Mouse (Mus musculus) hindbrain, embryonic 10.5 days (tissue): Measurements from ENCODE around the gene Jak3. TPM values are rescaled to one million over a fixed set of nuclear protein-coding genes. Genes with fewer than 3 reads are reported as not detected.

Experiments used
- DNase-seq: peaks from one replicate; pipeline ENCODE4 v3.0.0-alpha.2; 2017; ENCODE audit warnings: low spot score
- H3K27ac ChIP-seq: fragments of 300-500 bp; sonication (generic); 2 replicates; pipeline ENCODE4 v1.5.1; 2016; ENCODE audit warnings: mild to moderate bottlenecking, moderate library complexity
- H3K27me3 ChIP-seq: fragments of 300-500 bp; sonication (generic); 2 replicates; pipeline ENCODE4 v1.6.1; 2016; ENCODE audit warnings: mild to moderate bottlenecking; ENCODE audit not compliant: poor library complexity, insufficient read depth, severe bottlenecking
- H3K36me3 ChIP-seq: fragments of 300-500 bp; sonication (generic); 2 replicates; pipeline ENCODE4 v1.6.1; 2016; ENCODE audit warnings: mild to moderate bottlenecking, moderate library complexity
- H3K4me1 ChIP-seq: fragments of 300-500 bp; sonication (generic); replicated peaks from 2 replicates; pipeline ENCODE4 v1.6.1; 2016; ENCODE audit warnings: mild to moderate bottlenecking
- H3K4me3 ChIP-seq: fragments of 300-500 bp; sonication (generic); 2 replicates; pipeline ENCODE4 v1.5.1; 2016; ENCODE audit warnings: mild to moderate bottlenecking, moderate library complexity
- H3K9me3 ChIP-seq: fragments of 300-500 bp; sonication (generic); 2 replicates; pipeline ENCODE4 v1.6.1; 2016; ENCODE audit warnings: mild to moderate bottlenecking, moderate library complexity
- WGBS: fragments of 180-500 bp; shearing (Covaris S2); methylation state at CpG from one replicate; pipeline ENCODE4 v1.1.7; 2016; 5-methylcytosine and 5-hydroxymethylcytosine counted together
- polyA plus RNA-seq: library from polyadenylated mRNA; unstranded; fragments of >200 nt; fragmentation: Nextera tagmentation; extraction: Ambion mirVana; gene quantifications from 2 replicates; pipeline ENCODE4 v1.2.1, GENCODE M21; 2016

Gene Jak3
- 3.2 and 3.6 TPM in 2 replicates for polyA plus RNA-seq

DNA sequence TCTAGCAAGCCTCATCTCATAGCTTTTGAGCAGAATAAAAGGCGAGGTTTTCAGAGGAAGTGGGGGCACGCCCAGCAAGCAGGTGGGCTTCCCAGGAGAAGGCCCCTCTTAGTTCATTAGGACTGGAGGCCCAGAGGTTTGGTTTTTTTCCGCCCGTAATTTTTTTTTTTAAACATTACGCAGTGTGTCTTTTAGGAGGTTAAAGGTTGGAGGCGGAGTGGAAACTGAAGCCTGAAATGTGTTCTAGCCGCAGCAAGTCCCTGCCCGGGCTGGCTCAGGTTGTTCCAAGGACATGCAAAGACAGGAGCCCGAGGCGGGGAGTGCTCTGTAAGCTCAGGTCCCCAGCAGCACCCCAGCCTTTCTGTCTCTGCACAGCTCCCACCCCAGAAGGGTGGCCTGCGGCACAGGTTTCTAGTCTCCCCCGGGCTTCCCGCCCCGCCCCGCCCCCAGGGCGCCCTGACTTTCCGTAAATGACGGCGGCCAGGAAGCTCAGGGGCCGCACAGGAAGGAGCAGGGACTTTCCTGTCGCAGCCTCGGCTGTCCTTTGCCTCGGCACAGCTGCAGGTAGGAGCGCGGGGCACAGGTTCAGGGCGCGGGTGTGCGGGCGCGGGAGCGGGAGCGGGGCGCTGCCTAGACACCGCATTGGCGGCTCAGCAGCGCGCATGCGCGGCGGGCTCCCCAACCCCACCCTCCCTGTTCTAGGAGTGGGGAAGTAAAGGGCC is at the start of gene Jak3:
Jak3 (plus strand) TSS at position 277 of the 722 bp plus-strand sequence.
- H3K4me3 ChIP-seq, result peak within 1 kb of the TSS; percentile 58

DNA sequence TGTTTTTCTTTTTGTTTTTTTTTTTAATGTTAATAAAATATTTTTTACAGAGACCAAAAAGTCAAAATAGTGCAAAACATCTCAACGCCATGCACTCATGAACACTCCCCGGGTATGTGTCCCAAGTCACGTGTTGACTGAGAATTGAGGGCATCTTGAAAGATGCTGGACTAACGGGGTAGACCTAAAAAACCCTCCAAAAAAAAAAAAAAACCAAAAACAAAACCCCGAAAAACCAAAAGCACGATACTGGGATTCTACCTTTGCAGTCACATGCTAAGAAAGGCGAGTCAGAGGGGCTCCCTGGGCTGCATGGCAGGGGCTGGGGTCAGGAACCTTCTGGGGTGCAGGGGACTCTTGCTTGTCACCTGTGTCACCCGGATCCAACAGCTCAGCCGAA is 49.3 kb upstream of the Jak3 start:
- 84% methylated on average over 9 of the region's 9 CpGs for WGBS
- Histone ChIP-seq H3K27me3 (peaks cover 37% of the 10 kb centered on the region), H3K27ac (no peak overlapping the region), H3K4me1 (peaks cover 33% of the 10 kb centered on the region), H3K36me3 (peaks cover 46% of the 10 kb centered on the region), H3K9me3 (peaks cover 21% of the 10 kb centered on the region), H3K4me3 (no peak overlapping the region)
- DNase-seq, result no peak

More for the DNA sequence above, at the start of gene Jak3:
- peaks cover 38% of the 10 kb centered on the region for H3K4me1 ChIP-seq
- H3K9me3 ChIP-seq, result no peaks in the 10 kb centered on the region
- no peak for DNase-seq
- H3K27me3 ChIP-seq, result peaks cover 88% of the 10 kb centered on the region
- WGBS, result 3% methylated on average over 40 of the region's 40 CpGs
- H3K27ac ChIP-seq, result peak within 1 kb of the TSS; percentile 73
- no peaks in the 10 kb centered on the region for H3K36me3 ChIP-seq

DNA sequence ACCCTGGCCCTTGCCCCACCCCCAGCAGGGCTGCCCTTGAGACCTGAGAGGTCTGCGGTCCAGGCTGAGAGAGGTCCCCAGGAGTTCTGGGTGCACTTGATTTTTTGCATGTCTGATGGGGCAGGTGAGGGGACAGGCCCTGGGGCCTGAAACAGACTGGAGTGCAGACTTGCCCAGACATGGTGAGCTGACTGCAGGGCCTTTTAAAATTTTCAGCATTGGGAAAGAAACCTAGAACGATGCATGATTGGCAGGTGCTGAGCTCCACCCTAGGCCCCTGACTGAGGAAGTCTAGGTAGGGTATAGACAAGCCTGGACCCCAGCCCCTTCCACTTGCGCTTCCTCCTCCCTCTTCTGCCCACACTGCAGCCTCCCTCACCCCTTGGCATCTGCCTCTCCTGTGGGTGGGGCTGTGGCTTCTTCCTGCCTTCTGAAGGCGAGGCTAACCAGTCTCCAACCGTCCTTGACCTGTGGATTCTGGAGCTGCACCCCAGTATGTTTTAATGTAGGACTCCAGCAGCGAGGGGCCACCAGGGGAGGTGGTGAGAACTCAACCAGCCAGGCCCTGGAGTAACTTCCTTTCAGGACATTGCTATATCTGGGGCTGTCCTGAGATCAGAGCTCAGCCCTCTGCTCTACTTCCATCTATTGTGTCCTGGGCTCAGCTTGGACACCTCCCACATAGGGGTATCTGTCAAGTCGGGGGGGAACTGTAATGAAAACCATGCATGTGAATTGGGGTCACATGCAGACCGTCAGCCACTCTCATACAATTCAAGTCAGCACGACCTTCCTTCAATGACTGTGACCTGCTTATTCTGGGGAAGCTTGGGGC is 48.6 kb upstream of the Jak3 start:
- no peak for DNase-seq
- Histone ChIP-seq H3K36me3 (peaks cover 39% of the 10 kb centered on the region), H3K9me3 (peaks cover 17% of the 10 kb centered on the region), H3K27ac (0 out of 2 replicates have a peak overlapping the region, but pooled peaks have one; percentile 19), H3K27me3 (peaks cover 44% of the 10 kb centered on the region), H3K4me3 (no peak overlapping the region), H3K4me1 (peaks cover 33% of the 10 kb centered on the region)
- 56% methylated on average over 9 of the region's 9 CpGs for WGBS

DNA sequence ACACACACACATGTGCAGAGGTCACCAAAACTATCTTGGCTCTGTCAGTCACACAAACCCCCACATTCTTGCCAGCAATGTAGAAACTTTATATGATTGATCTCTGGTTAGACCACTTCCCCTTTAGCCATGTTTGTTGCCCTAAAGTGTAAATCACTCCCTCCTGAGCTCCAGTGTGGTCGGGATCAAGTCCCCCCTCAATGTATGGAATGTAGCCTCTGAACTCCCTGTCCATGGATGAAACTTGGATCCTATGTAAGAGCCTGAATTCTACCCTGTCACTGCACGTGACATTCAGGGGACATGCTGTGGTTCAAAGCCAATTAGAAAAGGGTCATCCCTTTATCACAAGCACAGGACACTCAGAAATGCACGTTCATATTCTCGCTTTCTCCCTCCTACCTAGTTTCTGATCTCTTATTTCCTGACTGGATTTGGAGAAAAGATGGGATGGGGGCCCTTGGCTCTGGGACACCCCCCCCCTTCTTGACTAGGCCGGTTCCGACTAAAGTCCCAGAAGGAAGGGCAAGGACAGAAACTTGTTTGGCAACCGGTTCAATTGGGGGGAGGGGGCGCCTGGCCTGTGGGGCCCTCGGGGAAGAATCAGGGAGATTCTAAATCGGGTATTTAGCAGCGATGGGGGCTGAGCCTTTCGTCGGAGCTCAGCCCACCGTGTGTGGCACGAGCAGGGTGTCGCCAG is 47.5 kb upstream of the Jak3 start:
- WGBS, result 9% methylated on average over 16 of the region's 16 CpGs
- H3K27ac ChIP-seq, result peak overlapping the region; percentile 86
- peaks cover 33% of the 10 kb centered on the region for H3K36me3 ChIP-seq
- peaks cover 39% of the 10 kb centered on the region for H3K4me1 ChIP-seq
- peak overlapping the region; percentile 63 for H3K4me3 ChIP-seq
- H3K27me3 ChIP-seq, result peaks cover 55% of the 10 kb centered on the region
- DNase-seq, result no peak
- peaks cover 17% of the 10 kb centered on the region for H3K9me3 ChIP-seq

GRCm38 (mm10) chr8:71629096-71629697 is 46.9 kb upstream of the Jak3 start:
- peak; percentile 95 for DNase-seq
- Histone ChIP-seq H3K4me3 (peak overlapping the region; percentile 63), H3K27ac (peak overlapping the region; percentile 86), H3K36me3 (peaks cover 26% of the 10 kb centered on the region), H3K4me1 (peaks cover 46% of the 10 kb centered on the region), H3K9me3 (peaks cover 17% of the 10 kb centered on the region), H3K27me3 (peaks cover 61% of the 10 kb centered on the region)
- WGBS, result under 1% methylated on average over 55 of the region's 55 CpGs

DNA sequence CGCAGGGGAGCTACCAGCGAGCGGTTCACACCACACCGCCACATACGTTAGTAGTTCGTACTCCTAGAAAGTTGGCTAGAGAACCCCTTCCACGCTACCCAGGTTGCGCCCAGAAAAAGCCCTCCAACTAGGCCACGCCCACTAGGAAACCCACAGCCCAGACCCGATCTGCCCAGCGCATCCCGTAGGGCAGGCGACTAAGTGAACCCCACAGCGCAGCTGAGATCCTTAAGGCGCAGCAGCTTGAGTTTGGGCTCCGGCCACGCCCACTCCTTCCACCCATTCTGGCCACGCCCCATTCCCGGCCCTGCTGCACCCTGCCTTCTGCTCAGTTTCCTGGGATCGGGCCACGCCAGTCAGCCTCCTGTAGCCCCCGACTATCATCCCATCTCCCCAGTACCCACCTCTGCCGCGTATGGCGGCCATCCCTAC is 46.3 kb upstream of the Jak3 start:
- H3K9me3 ChIP-seq, result peaks cover 17% of the 10 kb centered on the region
- peaks cover 20% of the 10 kb centered on the region for H3K36me3 ChIP-seq
- peak overlapping the region; percentile 63 for H3K4me3 ChIP-seq
- peaks cover 52% of the 10 kb centered on the region for H3K4me1 ChIP-seq
- WGBS, result 5% methylated on average over 25 of the region's 25 CpGs
- peak; percentile 52 for DNase-seq
- peak overlapping the region; percentile 86 for H3K27ac ChIP-seq
- peaks cover 67% of the 10 kb centered on the region for H3K27me3 ChIP-seq

DNA sequence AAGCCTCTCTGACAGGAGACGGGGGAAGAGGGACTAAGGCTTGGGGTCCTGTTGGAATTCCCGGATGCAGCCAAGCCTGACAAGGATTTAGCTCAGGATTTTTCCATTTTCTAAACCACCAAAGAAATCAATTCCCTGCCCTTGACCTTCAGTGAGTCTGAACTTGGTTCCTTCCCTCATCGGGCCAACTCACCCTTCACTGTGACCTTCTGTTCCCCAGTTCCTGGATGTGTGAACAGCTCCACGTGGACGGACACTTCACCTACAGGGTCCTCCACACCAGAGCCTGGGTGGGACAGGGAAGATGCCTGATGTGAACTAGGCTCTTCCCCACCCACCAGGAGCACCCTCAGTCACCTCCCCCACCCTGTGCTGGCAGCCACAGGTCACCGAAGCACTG is 45.3 kb upstream of the Jak3 start:
- peaks cover 52% of the 10 kb centered on the region for H3K4me1 ChIP-seq
- peaks cover 17% of the 10 kb centered on the region for H3K9me3 ChIP-seq
- peaks cover 77% of the 10 kb centered on the region for H3K27me3 ChIP-seq
- 88% methylated on average over 6 of the region's 6 CpGs for WGBS
- no peak overlapping the region for H3K27ac ChIP-seq
- H3K36me3 ChIP-seq, result peaks cover 11% of the 10 kb centered on the region
- no peak for DNase-seq
- no peak overlapping the region for H3K4me3 ChIP-seq

DNA sequence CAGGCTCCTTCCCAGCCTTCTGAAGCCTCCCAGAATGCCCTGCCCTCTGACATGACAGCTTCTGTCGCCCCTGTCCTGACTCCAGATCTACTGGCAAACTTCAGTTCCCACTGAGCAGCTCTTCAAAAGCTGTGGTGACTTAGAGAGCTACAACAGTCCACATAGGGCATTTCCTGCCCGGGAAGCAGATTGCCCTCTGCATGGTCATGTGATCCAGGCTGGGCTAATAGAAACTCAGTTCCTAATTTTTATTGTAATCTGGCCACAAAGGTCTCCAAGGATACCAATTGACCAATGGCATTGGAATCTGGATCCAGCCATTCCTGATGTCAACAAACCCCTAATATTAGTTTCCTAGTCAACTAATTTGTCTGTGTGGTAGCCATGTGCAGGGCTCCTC is 44.2 kb upstream of the Jak3 start:
- DNase-seq, result no peak
- no peak overlapping the region for H3K27ac ChIP-seq
- H3K4me3 ChIP-seq, result no peak overlapping the region
- H3K36me3 ChIP-seq, result peaks cover 5% of the 10 kb centered on the region; the same call in 1 of the 2 replicates
- WGBS, result 61% methylated on average over 2 of the region's 2 CpGs
- peaks cover 17% of the 10 kb centered on the region for H3K9me3 ChIP-seq
- peaks cover 87% of the 10 kb centered on the region for H3K27me3 ChIP-seq
- peaks cover 52% of the 10 kb centered on the region for H3K4me1 ChIP-seq

DNA sequence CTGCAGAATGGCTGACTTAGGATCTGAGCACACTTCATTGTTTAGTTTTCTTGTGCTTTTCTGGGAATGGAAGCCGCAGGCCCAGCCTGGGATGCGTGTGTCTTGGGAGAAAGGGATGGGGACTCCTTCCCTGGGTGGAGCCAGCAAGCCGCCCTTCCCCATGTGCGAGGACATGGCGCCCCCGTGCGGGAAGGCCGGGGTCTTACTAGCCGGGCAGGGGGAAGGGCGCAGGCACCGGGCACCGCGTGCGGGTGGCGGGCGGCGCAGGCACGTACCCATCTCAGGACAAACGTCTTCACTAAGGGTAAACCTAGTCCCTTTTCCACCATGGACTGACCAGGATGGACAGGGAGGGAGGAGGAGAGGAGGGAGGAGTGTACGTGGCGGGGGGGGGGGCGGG is 42.9 kb upstream of the Jak3 start:
- Histone ChIP-seq H3K4me3 (peak overlapping the region; percentile 29; the same call in 1 of the 2 replicates), H3K36me3 (peaks cover 5% of the 10 kb centered on the region; the same call in 1 of the 2 replicates), H3K27me3 (peaks cover 88% of the 10 kb centered on the region), H3K27ac (no peak overlapping the region), H3K9me3 (peaks cover 17% of the 10 kb centered on the region), H3K4me1 (peaks cover 40% of the 10 kb centered on the region)
- WGBS, result 6% methylated on average over 19 of the region's 22 CpGs
- DNase-seq, result peak; percentile 30

- Histone ChIP-seq H3K27ac (peak overlapping the region; percentile 64), H3K4me1 (peaks cover 31% of the 10 kb centered on the region), H3K36me3 (peaks cover 5% of the 10 kb centered on the region; the same call in 1 of the 2 replicates), H3K4me3 (peak overlapping the region; percentile 29), H3K27me3 (peaks cover 92% of the 10 kb centered on the region), H3K9me3 (peaks cover 17% of the 10 kb centered on the region)
- DNase-seq, result peak; percentile 73
- WGBS, result 1% methylated on average over 26 of the region's 26 CpGs
Observed at GRCm38 (mm10) chr8:71633981-71634667, 42.0 kb upstream of the Jak3 start.

DNA sequence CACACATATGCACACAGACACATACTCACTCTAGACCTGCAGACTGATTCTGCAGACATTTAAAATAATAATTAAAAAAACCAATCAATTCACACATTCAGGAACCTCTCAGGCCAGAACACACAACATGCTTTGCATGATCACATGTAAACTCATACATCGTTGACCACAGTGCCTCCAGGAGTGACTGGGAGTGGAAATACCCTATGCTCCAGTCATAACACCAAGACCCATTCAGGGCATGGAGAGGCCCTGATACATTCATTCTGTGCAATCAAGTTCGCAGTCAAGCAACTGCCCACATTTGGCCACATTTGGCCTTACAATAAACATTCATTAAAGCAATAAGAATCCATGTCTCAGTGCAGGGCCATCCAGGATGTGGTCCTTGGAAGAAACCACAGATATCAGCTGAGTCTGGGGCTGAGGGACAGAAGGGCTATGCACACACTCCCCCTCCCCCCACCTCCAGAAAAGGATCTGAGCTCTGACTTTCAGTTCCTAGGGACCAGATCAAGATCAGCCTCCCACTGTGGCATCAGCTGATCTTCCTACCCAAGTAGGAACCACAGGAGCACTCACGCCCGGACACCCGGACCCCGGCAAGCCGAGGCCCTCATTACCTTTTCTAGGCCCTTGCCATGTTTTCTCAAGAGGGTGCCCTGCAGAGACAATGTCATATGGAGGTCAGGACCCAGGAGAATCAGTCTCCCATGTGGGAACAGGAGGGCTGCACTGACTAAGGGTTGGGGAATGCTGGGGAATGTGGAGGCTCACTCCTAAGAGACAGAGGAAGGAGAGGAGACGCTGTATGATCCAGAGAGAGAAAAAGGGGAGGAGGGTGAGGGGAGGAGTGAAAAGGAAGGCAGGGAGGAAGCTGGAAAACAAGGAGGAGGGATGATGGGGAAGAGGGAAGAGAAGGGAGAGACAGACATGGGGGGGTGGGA is 38.7 kb upstream of the Jak3 start:
- no peak overlapping the region for H3K4me3 ChIP-seq
- H3K9me3 ChIP-seq, result peaks cover 15% of the 10 kb centered on the region
- peaks cover 65% of the 10 kb centered on the region for H3K27me3 ChIP-seq
- peaks cover 5% of the 10 kb centered on the region; the same call in 1 of the 2 replicates for H3K36me3 ChIP-seq
- no peak for DNase-seq
- peaks cover 19% of the 10 kb centered on the region for H3K4me1 ChIP-seq
- 62% methylated on average over 8 of the region's 8 CpGs for WGBS
- H3K27ac ChIP-seq, result no peak overlapping the region
